Mouse (Mus musculus) bone marrow, adult 2 months (tissue): ENCODE data around the gene Adora2b. TPM values are rescaled to one million over a fixed set of nuclear protein-coding genes. Genes with fewer than 3 reads are reported as not detected.

Experiments used
- H3K27ac ChIP-seq: fragments of 200-500 bp; 2 replicates; pipeline ENCODE4 v1.5.1; 2012; ENCODE audit warnings: low read depth, mild to moderate bottlenecking, control low read depth, inconsistent platforms, low read length; ENCODE audit not compliant: control insufficient read depth, poor library complexity, insufficient read depth
- H3K4me1 ChIP-seq: fragments of 200-500 bp; 2 replicates; pipeline ENCODE4 v1.6.1; 2011; ENCODE audit warnings: low read length; ENCODE audit not compliant: control insufficient read depth, insufficient read depth
- H3K4me3 ChIP-seq: fragments of 200-500 bp; replicated peaks from 2 replicates; pipeline ENCODE3; 2011; ENCODE audit warnings: mild to moderate bottlenecking, low read depth, low read length, control low read depth; ENCODE audit not compliant: control insufficient read depth
- CTCF ChIP-seq: fragments of 200-500 bp; IDR thresholded peaks from 2 replicates; pipeline ENCODE4 v1.5.1; 2011; ENCODE audit warnings: low read length, control low read depth; ENCODE audit not compliant: control insufficient read depth, insufficient read depth
- POLR2A ChIP-seq: fragments of 200-500 bp; IDR thresholded peaks from 2 replicates; pipeline ENCODE4 v1.6.1; 2011; ENCODE audit warnings: low read depth, mild to moderate bottlenecking, control low read depth, low read length, borderline replicate concordance; ENCODE audit not compliant: control insufficient read depth
- WGBS: fragments of 180-500 bp; shearing (Covaris S2); methylation state at CpG from one replicate; pipeline ENCODE4 v1.1.7; 2018; 5-methylcytosine and 5-hydroxymethylcytosine counted together
- polyA plus RNA-seq: library from polyadenylated mRNA; stranded (reverse); fragments of >200 nt; gene quantifications from 2 replicates; pipeline ENCODE4 v1.2.4, GENCODE M21; 2011; ENCODE audit warnings: low replicate concordance; ENCODE audit not compliant: missing spikeins, insufficient read depth, insufficient read length

Gene Adora2b
- polyA plus RNA-seq, 1 experiment: not detected

- 13% methylated on average over 35 of the region's 35 CpGs for WGBS
- peaks cover 3% of the 10 kb centered on the region for H3K4me1 ChIP-seq
- TF ChIP-seq POLR2A (no peak), CTCF (no peak)
- peak overlapping the region; percentile 61 for H3K4me3 ChIP-seq
- H3K27ac ChIP-seq: no peak overlapping the region
Observed at GRCm38 (mm10) chr11:62249266-62250037, 668 bp downstream of the Adora2b start.

GRCm38 (mm10) chr11:62251047-62251446 lies 2.3 kb downstream of the Adora2b start:
- peaks cover 3% of the 10 kb centered on the region for H3K4me1 ChIP-seq
- TF ChIP-seq CTCF: no peak
- TF ChIP-seq POLR2A: no peak
- 6% methylated on average over 11 of the region's 11 CpGs for WGBS
- H3K27ac ChIP-seq: peak overlapping the region; percentile 24; the same call in 1 of the 2 replicates
- H3K4me3 ChIP-seq: peak overlapping the region; percentile 30

DNA sequence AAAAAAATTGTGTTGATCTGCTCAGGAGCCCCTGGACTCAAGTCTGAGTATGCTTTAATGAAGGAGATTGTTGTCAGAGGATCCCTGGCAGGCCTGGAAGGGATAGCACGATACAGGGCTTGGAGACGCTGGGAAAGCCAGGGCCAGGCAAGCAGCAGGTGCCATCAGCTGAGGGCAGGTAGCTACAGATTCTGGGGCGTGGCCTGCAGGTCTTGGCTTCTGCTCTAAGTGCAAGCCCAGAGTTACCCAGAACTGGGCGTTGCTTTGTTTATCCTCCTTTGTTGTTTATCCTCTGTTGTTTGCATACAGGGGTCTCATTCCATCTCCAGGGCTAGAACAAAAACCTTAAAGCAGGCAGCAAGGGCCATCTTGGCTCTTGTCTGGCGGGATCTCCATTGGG lies 4.6 kb downstream of the Adora2b start:
- TF ChIP-seq POLR2A (no peak), CTCF (no peak)
- 86% methylated on average over 5 of the region's 5 CpGs for WGBS
- H3K4me1 ChIP-seq: peaks cover 3% of the 10 kb centered on the region
- H3K4me3 ChIP-seq: no peak overlapping the region
- H3K27ac ChIP-seq: no peak overlapping the region

GRCm38 (mm10) chr11:62259214-62259613 lies 10.4 kb downstream of the Adora2b start:
- no peaks in the 10 kb centered on the region for H3K4me1 ChIP-seq
- H3K4me3 ChIP-seq: no peak overlapping the region
- H3K27ac ChIP-seq: no peak overlapping the region
- TF ChIP-seq CTCF: no peak
- TF ChIP-seq POLR2A: no peak
- 45% methylated on average over 5 of the region's 5 CpGs for whole genome bisulfite sequencing

DNA sequence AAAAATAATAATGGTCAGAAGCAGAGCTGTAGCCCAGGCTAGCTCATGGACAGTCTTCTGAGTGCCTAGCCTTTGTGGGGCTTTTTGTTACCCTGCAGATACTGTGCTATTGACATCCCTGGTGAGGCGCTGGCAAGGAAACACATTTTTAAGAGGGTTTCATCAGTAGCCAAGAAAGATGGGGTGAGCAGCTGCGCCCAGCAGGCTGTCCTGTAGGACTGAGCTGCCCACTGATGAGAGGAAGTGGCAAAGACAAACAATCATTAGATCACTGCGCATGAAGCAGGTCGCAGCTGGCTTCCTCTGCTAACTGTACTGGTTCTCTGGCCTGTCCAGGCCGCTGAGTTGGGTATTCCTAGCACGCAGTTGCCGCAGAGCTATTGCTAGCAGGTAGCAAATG lies 14.8 kb downstream of the Adora2b start:
- no peak for TF ChIP-seq POLR2A
- 83% methylated on average over 7 of the region's 7 CpGs for WGBS
- Histone ChIP-seq H3K27ac (no peak overlapping the region), H3K4me3 (no peak overlapping the region), H3K4me1 (no peaks in the 10 kb centered on the region)

DNA sequence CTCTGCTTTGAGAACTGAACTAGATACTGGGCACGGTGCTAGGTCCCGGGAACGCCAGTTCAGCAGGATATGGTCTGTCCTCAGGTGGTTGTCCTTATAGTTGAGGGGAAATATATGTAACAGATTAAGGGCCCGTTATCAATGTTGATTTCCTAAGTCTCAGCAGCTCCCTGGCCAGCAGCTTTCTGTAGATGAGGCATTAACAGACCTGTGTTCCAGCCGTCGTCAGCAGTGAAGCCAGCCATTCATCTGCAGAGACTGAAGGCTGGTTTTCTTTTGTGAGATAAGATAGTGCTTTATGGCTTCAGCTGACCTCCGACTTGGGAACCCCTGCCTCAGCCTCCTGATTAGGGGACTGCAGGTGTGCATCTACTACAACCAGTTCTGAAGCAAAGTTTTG lies 15.2 kb downstream of the Adora2b start:
- no peak for TF ChIP-seq CTCF
- TF ChIP-seq POLR2A: no peak
- no peaks in the 10 kb centered on the region for H3K4me1 ChIP-seq
- no peak overlapping the region for H3K4me3 ChIP-seq
- no peak overlapping the region for H3K27ac ChIP-seq
- 76% methylated on average over 7 of the region's 7 CpGs for WGBS

DNA sequence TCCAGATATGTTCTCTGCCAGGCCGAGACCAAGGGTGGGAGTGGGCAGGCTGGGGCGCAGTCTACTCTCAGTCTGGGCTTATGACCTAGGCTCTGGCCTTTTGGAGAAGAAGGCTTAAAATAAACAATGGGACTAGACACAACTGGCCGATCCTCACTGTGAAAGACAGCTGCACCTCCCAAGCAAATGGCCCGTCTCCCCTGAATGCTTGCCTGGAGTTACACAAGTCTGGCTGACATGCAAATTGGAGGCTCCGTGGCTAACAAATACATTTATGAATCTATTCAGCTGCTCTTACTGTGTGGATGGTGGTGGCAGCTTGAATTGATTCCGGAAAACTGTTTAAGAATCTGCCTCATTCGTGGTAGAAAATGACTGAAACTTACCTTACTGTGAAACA lies 16.9 kb downstream of the Adora2b start:
- H3K4me3 ChIP-seq: no peak overlapping the region
- TF ChIP-seq CTCF: no peak
- TF ChIP-seq POLR2A: no peak
- WGBS: 85% methylated on average over 7 of the region's 7 CpGs
- no peaks in the 10 kb centered on the region for H3K4me1 ChIP-seq
- no peak overlapping the region for H3K27ac ChIP-seq

GRCm38 (mm10) chr11:62266466-62267214 lies 17.9 kb downstream of the Adora2b start:
- H3K4me3 ChIP-seq: no peak overlapping the region
- H3K4me1 ChIP-seq: no peaks in the 10 kb centered on the region
- TF ChIP-seq CTCF (no peak), POLR2A (no peak)
- 83% methylated on average over 17 of the region's 17 CpGs for WGBS
- no peak overlapping the region for H3K27ac ChIP-seq
